Mouse (Mus musculus): ENCODE measurements around the gene Cdsn. TPM values are rescaled to one million over a fixed set of nuclear protein-coding genes. Genes with fewer than 3 reads are reported as not detected.
A peak's percentile ranks its signal among the peaks of the same experiment; 100 is the strongest.
"Not testable (repeated sequence)": the region's sequence is repeated elsewhere in the genome, so short reads cannot be mapped to it uniquely, and the experiment has no call there.

The Cdsn gene
- total RNA-seq (2022) = 1 to 10 TPM in 1 of 4 experiments, under 1 TPM in 1, not detected in 2; 0.29 to 1.1 TPM

DNA sequence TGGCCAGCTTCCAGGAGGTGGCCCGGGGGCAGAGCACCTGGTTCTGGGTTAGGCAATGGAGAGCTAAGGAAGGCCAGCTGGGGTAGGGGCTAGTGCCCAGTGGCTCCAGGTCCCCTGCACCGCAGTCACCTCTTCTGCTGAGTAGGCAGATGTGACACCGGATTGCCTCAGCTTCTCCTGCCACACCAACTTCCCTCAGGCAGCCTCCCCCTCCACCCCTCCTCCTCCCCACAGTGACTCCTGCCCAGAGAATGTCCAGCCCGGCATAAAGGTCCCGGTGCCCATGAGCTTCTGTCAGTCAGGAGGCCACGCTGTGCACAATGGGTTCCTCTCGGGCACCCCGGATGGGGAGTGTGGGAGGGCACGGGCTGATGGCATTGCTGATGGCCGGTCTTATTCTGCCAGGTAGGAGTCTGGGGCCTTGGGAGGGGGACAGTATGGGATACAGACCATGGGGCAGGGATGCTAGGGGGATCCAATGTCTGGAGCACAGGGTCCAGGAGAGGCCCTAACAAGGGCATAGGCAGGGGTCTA lies at the start of gene Cdsn:
TSS of gene Cdsn (plus strand) at position 248 of the 534 bp plus-strand sequence.
- no peak for DNase-seq (ENCODE audit: low spot score in 2 of 2)

DNA sequence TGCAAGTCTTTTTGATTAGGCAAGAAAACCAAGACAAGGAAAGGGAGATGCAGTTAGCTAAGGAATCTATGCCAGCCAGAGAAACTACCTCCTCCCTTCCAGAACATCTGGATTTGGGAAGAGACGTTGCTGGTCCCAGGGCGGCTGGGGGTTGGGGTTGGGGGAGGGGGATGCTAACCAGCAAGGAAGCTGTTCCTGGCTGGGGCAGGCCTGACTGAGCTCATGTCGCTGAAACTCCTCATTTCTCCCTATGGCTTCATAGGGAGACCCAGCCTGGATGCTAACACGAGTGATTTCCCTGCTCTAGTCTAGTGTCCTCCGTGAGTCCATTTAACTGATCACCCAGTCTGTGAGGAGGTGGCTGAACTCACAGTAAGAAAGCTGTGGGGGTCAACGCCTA lies 49.7 kb upstream of the Cdsn start:
- DNase-seq (ENCODE audit: low spot score in 2 of 2) = no peak

DNA sequence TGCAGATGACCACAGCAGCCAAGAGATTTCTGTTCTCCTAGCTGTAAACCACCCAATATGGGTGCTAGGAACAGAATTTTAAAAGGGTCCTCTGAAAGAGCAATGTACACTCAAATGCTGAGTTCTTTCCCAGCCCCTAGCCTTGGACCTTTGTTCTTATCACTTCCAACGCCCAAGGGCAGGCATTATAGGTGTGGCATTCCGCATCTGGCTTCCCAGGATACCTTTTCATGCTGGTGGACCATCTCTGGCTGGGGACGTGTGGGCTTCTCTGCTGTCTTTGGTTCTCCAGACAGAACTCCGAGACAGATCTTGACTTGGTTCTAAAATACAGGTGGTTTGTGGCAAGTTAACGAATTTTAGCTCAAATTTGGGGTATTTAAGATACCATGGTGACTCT lies 49.2 kb upstream of the Cdsn start:
- DNase-seq (ENCODE audit: low spot score in 2 of 2) = no peak

DNA sequence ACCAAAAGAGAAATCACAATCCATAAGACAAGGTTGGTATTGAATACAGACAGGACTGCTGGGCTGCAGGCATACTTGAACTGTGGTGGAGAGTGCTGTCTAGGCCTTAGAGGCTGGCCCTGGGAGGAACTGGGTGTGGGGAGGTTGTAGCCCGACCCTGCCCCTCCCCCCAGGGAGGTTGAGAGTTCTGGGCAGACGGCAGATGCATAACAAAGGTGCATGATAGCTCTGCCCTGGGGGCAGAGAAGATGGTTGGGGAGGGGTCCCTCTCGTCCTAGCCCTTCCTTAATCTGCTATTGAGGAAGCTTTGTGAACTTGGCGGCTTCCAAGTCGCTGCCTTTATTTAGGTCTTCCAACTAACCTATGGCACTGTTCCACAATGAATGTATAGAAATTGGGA lies 48.1 kb upstream of the Cdsn start:
- no peak for DNase-seq (ENCODE audit: low spot score in 2 of 2)

DNA sequence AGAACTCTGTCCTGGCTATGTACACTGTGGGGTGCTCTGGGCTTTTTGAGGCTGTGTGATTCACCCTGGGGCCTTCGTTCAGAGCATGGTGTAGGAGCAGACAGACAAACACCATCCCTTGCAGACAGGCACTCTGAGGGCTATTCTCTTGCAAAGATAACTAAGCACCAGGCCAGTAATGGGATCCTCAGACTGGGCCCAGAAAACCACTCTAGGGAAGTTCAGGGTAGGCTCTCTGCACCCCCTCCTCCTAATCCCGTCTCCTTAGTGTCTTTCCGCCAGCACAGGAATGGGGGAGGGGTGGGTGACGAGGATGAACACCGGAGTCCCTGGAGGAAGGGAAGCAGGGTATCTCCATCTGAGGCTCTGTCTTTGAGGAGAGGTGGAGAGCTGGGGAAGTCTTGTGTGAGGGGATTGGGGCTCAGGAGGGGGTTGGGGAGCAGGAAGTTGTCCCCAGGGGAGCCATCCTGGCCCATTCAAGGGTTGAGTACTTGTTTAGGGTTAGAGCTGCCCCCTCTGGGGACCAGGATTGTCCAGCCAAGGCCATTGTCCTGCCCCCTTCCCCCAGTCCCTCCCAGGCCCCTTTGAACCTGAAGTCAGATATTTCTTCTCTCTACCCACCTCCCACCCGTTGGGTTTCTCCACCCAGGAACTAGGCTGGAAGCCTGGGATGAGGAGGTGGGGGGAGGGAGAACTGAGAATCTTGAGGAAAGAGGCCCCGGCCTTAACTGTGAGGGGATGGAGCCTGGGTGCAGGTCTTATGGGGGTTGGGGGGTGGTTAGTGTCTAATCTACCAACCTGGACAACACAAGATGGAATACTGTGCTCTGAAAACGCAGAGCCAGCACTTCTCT lies 47.1 kb upstream of the Cdsn start:
- no peak for DNase-seq (ENCODE audit: low spot score in 2 of 2)

DNA sequence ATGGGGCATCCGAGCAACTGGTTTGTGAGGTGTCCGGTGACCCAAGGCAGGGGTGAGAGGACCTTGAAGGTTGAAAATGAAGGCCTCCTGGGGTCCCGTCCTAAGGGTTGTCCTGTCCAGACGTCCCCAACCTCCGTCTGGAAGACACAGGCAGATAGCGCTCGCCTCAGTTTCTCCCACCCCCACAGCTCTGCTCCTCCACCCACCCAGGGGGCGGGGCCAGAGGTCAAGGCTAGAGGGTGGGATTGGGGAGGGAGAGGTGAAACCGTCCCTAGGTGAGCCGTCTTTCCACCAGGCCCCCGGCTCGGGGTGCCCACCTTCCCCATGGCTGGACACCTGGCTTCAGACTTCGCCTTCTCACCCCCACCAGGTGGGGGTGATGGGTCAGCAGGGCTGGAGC lies 46.2 kb upstream of the Cdsn start, which contains the start of gene Pou5f1:
TSS of gene Pou5f1 (plus strand) at position 243 of the 400 bp plus-strand sequence.
- DNase-seq (ENCODE audit: low spot score in 2 of 2) = no peak

DNA sequence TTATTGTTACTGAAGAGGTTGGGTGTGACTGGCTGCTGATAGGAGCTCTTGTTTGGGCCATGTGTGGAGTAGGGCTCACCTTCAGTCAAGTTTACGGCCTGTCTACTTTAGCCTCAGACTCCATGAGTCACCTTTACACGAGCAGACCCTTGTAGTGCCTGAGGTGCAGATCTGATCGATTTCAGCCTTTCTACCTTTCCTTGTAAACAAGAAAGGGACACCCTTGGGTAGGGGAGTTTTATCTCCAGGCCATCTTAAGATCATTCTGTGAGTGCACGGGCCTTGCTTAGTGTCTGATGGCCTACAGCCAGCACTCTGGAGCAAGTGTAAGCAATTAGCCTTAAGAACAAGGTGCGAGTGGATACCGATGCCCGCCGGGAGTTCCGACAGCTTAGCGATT lies 45.0 kb upstream of the Cdsn start:
- no peak for DNase-seq (ENCODE audit: low spot score in 2 of 2)

DNA sequence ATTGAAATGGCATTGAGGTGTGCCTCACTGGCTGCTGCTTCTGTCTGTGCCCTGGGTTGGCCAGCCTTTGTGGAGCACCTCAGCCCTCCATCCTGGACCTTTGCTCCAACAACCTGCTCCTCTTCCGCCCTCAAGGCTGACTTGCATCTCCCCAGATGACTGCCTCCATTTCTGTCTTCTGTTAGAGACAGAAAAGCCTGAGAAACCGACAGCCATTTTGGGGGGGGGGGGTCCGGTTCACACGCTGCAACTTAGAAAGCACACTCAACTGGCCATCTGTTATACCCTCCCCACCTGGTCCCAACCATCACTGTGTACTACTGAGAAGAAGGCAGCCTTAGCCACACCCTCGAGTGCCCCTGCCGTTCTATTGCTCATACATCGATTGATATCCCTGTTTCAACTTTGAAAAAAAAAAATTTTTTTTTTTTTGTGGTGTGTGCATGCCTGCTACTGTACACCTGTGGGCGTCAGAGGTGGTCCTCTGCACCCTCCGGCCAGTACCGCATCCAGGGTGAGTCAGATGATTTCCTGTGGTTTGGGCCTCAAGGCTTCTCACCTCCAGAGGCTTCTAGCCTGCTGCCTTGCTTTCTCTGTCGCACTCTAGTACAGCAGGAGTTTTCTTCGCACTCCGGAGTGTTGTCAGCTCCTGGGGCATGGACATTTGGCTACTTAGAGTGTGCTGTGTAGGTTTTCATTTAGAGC lies 44.2 kb upstream of the Cdsn start:
- no peak for DNase-seq (ENCODE audit: low spot score in 2 of 2)

DNA sequence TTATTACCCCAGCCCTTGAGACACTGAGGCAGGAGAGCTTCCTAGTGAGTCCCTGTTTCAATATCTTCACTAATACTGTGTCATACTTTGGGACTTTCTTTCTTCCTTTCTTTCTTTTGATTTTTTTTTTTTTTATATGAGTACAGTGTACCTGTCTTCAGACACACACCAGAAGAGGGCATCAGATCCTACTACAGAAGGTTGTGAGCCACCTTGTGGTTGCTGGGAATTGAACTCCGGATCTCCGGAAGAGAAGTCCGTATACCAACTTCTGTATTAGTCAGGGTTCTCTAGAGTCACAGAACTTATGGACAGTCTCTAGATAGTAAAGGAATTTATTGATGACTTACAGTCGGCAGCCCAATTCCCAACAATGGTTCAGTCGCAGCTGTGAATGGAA lies 43.6 kb upstream of the Cdsn start:
- not testable (repeated sequence) for DNase-seq (ENCODE audit: low spot score in 2 of 2)

DNA sequence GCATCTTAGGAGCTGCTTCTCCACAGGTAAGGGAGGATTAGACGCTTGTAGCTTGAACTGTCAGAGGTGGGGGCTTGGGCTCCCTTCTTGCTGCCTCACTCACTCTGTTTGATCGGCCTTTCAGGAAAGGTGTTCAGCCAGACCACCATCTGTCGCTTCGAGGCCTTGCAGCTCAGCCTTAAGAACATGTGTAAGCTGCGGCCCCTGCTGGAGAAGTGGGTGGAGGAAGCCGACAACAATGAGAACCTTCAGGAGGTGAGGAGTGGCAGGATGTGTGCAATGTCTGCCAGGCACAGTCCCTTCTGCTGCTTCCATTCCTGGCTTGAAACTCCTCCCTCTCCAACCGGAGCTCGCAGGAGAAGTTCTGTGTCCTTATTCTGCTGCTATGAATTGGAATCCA lies 42.6 kb upstream of the Cdsn start:
- no peak for DNase-seq (ENCODE audit: low spot score in 2 of 2)

DNA sequence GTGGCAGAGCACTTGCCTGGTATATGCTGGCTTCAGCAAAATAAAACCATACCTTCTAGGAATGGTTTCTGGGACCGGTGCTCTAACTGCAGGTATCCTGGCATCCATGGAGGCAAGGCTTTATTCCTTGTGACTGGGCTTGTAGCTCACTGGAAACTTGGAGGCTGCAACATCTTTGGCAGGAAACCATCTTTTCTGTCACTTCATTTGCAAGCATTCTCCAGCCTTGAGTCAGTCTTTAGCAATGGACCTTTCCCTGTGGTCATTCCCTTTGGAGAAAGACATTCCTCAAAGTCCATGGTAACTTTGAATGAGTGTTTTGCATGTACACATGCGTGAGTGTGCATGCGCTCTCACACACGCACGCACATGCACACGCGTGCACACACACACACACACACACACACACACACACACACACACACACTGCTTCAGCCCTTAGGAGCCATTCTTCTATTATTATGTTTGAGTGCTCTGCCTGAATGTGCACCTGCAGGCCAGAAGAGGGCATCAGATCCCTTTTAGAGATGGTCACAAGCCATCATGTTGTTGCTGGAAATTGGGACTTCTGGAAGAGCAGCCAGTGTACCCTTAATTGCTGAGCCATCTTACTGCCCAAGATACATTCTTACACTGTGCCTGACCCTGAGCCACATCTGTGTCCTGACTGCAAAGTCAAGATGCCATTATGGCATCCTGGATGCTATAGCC lies 38.9 kb upstream of the Cdsn start:
- no peak for DNase-seq (ENCODE audit: low spot score in 2 of 2)

DNA sequence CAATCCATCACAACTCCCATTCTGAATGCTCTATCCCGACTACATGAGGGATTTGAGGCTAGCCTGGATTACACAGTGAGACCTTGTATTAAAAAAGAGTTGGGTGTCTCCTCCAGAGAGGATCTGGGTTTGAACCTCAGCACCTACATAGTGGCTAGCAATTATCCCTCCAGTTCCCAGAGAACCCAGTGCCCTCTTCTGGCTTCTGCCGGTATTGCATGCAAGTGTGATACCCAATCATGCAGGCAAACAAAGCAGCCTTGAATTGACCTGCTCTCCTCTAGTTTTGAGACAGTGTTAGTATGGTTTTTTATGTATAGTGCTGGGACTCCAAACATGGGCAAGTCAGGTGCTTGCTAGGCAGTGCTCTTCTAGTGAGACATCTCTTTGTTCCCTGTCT lies 38.0 kb upstream of the Cdsn start:
- peak; percentile 40 to 46 for DNase-seq (ENCODE audit: low spot score in 2 of 2)

DNA sequence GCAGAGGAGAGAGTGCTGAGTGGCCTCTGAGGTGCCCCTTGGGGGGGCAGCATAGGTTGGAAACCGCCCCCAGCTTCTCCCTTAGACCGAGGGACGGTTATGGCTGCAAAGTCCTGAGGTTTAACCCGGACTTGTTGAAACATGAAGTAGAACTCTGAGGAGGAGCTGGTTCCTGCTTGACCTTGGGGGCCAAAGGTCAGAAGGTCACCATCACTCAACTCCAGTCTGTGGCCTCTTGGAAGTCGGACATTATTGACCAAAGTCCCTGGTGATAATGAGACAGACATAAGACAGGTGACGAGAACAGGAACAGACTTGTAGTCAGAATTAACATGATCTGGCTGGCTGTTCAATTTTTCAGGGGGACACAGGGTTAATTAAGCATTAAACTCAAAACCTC lies 37.2 kb upstream of the Cdsn start:
- DNase-seq (ENCODE audit: low spot score in 2 of 2) = no peak

DNA sequence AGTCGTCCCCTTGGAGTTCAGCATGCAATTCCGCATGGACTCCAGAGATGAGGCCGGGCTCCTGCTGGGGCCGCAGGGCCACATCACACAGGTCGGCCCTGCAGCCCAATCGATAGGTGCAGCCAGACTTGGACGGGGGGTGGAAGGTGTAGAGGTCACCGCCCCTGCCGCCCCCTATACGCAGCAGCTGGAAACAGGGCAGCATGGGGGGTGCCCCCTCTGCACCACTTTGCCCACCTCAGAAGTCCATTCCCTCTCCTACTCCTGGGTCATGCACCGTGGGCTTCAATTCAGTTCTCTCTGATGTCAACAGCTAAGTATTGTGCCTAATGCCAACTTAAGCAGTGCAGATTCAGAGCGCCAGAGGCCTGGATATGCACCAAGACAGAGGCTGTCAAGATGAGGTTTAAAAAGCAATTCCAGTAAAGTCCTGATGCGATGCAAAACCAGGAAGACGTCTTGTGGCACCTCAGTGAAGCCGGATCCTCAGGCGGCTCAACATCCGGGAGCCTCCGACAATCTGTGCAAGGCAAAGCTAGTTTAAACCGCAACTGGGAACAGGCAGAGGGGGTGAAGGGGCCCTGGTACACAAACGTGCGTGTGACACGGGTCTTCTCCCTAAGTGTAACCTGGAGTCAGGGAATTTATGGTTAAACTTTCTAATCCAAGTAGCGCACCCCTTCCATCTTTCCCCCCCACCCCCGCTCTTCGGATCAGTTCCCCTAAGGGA lies 35.9 kb upstream of the Cdsn start:
- no peak for DNase-seq (ENCODE audit: low spot score in 2 of 2)

DNA sequence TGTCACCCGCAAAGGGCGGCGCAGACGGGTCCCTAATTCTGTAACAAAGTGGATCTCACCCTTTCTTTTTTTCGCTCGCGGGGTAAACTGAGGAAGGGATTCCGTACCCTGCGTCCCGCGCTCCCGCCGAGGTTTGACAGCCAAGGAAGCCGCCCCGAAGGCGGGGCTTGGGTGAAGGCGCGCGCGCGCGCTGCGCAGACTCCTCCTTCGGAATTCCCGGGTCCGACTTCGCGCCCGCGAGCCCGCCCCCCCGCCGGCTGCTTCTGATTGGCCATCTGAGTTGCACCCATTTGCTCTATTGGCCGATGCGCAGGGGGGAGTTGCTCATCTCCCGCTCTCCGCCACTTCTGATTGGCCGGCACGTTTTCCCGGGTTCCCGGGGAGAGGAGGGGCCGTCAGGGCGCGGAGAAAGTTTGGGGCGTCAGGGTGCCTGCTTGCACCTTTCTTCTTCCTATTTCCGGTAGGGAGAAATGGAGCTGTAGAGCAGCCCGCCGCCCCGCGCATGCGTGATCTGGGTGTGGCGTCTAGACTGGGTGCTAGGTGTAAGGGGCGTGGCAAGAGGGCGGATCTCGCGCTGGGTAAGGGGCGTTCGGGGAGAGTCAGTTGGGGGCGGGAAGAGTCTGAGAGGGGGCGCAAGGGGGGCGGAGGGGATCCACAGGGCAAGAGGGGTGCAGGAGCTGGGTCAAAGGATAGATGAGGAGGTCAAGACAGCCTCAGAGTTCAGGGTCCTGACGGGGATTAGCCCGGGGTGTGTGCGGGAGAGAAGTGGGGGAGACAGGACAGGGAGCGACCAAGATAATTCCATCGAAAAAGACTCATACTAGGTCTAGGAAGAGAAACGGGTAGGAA lies 35.1 kb upstream of the Cdsn start, which contains the start of the genes Tcf19 and Cchcr1:
TSS of gene Tcf19 (minus strand) at position 173 of the 849 bp plus-strand sequence.
TSS of gene Cchcr1 (plus strand) at position 449 of the 849 bp plus-strand sequence.
- peak; percentile 91 to 92 for DNase-seq (ENCODE audit: low spot score in 2 of 2)

DNA sequence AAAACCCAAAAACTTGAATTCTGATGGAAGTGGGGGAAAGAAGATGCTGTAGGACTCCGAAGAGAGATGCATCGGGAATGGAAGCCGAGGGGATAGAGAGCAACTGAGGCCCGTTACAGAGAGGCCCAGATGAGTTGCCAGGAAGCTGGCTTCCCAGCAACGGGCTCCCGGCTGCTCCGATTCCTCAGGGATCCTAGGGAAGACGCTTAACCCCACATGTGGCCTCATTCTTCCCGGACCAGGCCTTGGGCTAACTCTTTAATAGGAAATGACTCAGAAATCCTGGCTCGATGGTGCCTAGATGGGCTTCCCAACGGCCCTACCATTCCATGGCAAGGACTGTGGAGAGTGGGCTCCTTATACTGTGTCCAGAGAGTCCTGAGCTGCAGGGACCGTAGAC lies 34.4 kb upstream of the Cdsn start:
- DNase-seq (ENCODE audit: low spot score in 2 of 2) = no peak

DNA sequence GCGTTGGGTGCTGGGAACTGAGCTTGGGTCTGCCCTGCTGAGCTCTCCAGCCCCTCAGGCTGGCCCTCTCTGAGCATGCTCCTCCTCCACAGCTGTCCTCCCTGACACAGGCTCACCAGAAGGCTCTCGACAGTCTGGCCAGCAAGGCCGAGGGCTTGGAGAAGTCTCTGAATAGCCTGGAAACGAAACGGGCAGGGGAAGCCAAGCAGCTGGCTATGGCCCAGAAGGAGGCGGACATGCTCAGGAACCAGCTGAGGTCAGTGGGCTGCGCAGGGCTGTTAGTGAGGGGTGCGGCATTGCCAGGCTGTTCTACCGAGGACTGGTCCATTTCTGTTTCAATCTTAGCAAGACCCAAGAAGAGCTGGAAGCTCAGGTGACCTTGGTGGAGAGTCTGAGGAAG lies 27.6 kb upstream of the Cdsn start:
- no peak for DNase-seq (ENCODE audit: low spot score in 2 of 2)

DNA sequence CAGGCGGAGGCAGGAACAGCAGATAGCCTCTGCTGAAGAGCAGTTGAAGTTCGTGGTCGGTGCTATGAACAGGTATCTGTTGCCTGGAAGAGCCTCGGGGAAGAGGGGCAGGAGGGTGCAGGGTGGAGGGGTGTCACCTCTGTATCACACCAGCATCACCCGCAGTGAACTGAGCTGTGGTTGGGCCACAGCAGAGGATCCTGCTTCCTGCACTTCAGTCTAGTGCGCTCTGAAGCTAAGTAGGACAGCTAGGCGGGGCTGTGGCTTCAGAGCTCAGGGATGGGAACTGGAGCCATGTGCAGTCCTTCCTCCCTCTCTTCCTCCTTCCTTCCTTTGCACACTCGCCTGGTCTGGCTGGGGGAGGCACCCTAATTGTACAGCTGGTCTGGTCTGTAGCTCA lies 25.3 kb upstream of the Cdsn start:
- no peak for DNase-seq (ENCODE audit: low spot score in 2 of 2)

DNA sequence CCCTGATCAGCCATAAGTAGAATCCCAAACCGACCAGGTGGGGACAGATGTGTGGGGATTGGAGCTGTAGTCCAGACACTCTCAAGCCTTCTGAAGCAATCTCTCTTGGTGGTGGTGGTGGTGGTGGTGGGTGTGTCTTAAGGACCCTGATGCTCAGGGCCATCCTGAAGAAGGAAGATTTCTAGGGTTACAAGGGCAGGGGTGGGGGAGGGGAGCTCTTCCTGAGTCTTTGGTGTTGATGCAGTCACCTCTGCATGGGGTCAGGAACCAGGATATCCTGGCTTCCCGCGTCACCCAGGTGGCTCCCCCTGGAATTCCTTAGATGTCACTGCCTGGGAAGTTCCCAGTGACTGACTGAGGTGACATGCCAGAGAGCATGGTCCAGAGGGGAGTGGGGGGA lies 19.6 kb upstream of the Cdsn start:
- DNase-seq (ENCODE audit: low spot score in 2 of 2) = no peak

DNA sequence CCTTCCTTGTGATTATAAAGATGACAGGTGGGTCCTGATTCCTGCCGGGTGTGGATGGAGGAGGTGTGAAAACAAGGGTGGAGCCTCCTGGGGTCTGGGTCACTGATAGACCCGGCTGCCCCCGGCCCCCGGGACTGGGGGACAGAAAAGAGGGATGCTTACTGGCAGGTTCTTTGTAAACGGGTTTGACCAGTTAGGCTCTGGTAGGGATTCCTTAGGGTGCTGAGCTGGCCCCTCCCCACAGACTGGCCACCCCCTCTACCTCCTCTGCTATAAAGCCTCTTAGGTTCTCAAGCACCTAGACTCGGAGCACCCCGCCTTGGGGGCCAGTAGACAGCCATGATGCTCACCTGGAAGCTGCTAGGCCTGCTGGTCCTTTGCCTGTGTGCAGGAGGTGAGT lies 19.0 kb upstream of the Cdsn start, which contains the start of gene Psors1c2:
TSS of gene Psors1c2 (plus strand) at position 301 of the 400 bp plus-strand sequence.
- no peak for DNase-seq (ENCODE audit: low spot score in 2 of 2)

Data from gastrocnemius, adult 8-10 months (tissue).